Mouse (Mus musculus): ENCODE results near the gene Atrn. TPM values are rescaled to one million over a fixed set of nuclear protein-coding genes. Genes with fewer than 3 reads are reported as not detected.
"Not testable (repeated sequence)": the region's sequence is repeated elsewhere in the genome, so short reads cannot be mapped to it uniquely, and the experiment has no call there.

The Atrn gene
- total RNA-seq, 2 experiments from 2014 or later, result 23.1 to 27.1 TPM

GRCm38 (mm10) chr2:130949781-130950180, 43.5 kb downstream of the Atrn start:
- intact Hi-C loops (cut with DNase I), result loop anchor here (1.0 to 5.0 kb wide), 2 partner anchors 42 to 130 kb away; partner anchors contain the start of genes 4930402H24Rik and Atrn
- DNase-seq (ENCODE audit: low spot score), result no peak

GRCm38 (mm10) chr2:130950548-130950947, 44.3 kb downstream of the Atrn start:
- peak; percentile 48 for DNase-seq (ENCODE audit: low spot score)
- intact Hi-C loops (cut with DNase I), result loop anchor here (1.0 kb wide), 1 partner anchor 131 kb away; no protein-coding TSS in a partner anchor

- no peak for DNase-seq (ENCODE audit: low spot score)
- intact Hi-C loops (cut with DNase I), result no loop called here
Measured at GRCm38 (mm10) chr2:130958906-130959305, 52.6 kb downstream of the Atrn start.

- intact Hi-C loops (cut with DNase I), result loop anchor here (5.0 to 10.0 kb wide), 3 partner anchors 200 to 455 kb away; partner anchors contain the start of gene 1700037H04Rik
Measured at GRCm38 (mm10) chr2:130961851-130962250, 55.6 kb downstream of the Atrn start.

GRCm38 (mm10) chr2:130965042-130965441, 58.7 kb downstream of the Atrn start:
- intact Hi-C loops (cut with DNase I), result loop anchor here (10.0 kb wide), 1 partner anchor 290 kb away; no protein-coding TSS in a partner anchor

More at GRCm38 (mm10) chr2:130961851-130962250, 55.6 kb downstream of the Atrn start:
- no peak for DNase-seq (ENCODE audit: low spot score)

GRCm38 (mm10) chr2:130971030-130971429, 64.7 kb downstream of the Atrn start:
- DNase-seq (ENCODE audit: low spot score), result no peak
- intact Hi-C loops (cut with DNase I), result no loop called here

More at GRCm38 (mm10) chr2:130965042-130965441, 58.7 kb downstream of the Atrn start:
- DNase-seq (ENCODE audit: low spot score), result no peak

GRCm38 (mm10) chr2:130972386-130972785, 66.1 kb downstream of the Atrn start:
- DNase-seq (ENCODE audit: low spot score), result no peak
- intact Hi-C loops (cut with DNase I), result no loop called here

GRCm38 (mm10) chr2:130974928-130975327, 68.6 kb downstream of the Atrn start:
- DNase-seq (ENCODE audit: low spot score), result no peak
- intact Hi-C loops (cut with DNase I), result no loop called here

GRCm38 (mm10) chr2:130977589-130977988, 71.3 kb downstream of the Atrn start:
- no peak for DNase-seq (ENCODE audit: low spot score)
- intact Hi-C loops (cut with DNase I), result no loop called here

GRCm38 (mm10) chr2:130978058-130978847, 72.0 kb downstream of the Atrn start:
- intact Hi-C loops (cut with DNase I), result no loop called here
- DNase-seq (ENCODE audit: low spot score), result no peak

GRCm38 (mm10) chr2:130979138-130979537, 72.8 kb downstream of the Atrn start:
- intact Hi-C loops (cut with DNase I), result no loop called here
- DNase-seq (ENCODE audit: low spot score), result no peak

- no peak for DNase-seq (ENCODE audit: low spot score)
- intact Hi-C loops (cut with DNase I), result no loop called here
Measured at GRCm38 (mm10) chr2:130992818-130993217, 86.5 kb downstream of the Atrn start.

- no peak for DNase-seq (ENCODE audit: low spot score)
- intact Hi-C loops (cut with DNase I), result no loop called here
Measured at GRCm38 (mm10) chr2:131009123-131009522, 102.8 kb downstream of the Atrn start.

GRCm38 (mm10) chr2:131010566-131010965, 104.3 kb downstream of the Atrn start:
- intact Hi-C loops (cut with DNase I), result no loop called here
- no peak for DNase-seq (ENCODE audit: low spot score)

GRCm38 (mm10) chr2:131025230-131025629, 118.9 kb downstream of the Atrn start:
- no peak for DNase-seq (ENCODE audit: low spot score)
- intact Hi-C loops (cut with DNase I), result no loop called here

- intact Hi-C loops (cut with DNase I), result no loop called here
- DNase-seq (ENCODE audit: low spot score), result no peak
Measured at GRCm38 (mm10) chr2:131026941-131027340, 120.6 kb downstream of the Atrn start.

- intact Hi-C loops (cut with DNase I), result no loop called here
- DNase-seq (ENCODE audit: low spot score), result no peak
Measured at GRCm38 (mm10) chr2:131029065-131029935, 123.0 kb downstream of the Atrn start.

GRCm38 (mm10) chr2:131030561-131030960, 124.3 kb downstream of the Atrn start:
- DNase-seq (ENCODE audit: low spot score), result no peak
- intact Hi-C loops (cut with DNase I), result no loop called here

GRCm38 (mm10) chr2:131030998-131031397, 124.7 kb downstream of the Atrn start:
- intact Hi-C loops (cut with DNase I), result no loop called here
- no peak for DNase-seq (ENCODE audit: low spot score)

GRCm38 (mm10) chr2:131031406-131031805, 125.1 kb downstream of the Atrn start:
- intact Hi-C loops (cut with DNase I), result not testable (repeated sequence)

More at GRCm38 (mm10) chr2:131031406-131031805, 125.1 kb downstream of the Atrn start:
- DNase-seq (ENCODE audit: low spot score), result not testable (repeated sequence)

Data from heart, postnatal 25 days (tissue).